Mouse (Mus musculus) erythroid progenitor cell, adult 5-6 weeks (primary cell): Measurements from ENCODE around the gene Nup210l. TPM values are rescaled to one million over a fixed set of nuclear protein-coding genes. Genes with fewer than 3 reads are reported as not detected.

Experiments
- ATAC-seq: replicated peaks from 2 replicates; pipeline ENCODE4 v1.8.0; 2016; ENCODE audit warnings: moderate number of reproducible peaks, mild to moderate bottlenecking, moderate TSS enrichment, inconsistent platforms; ENCODE audit not compliant: poor library complexity, low FRiP score, severe bottlenecking
- total RNA-seq, 2 experiments: library from RNA; stranded (forward) in 1 of 2; stranded (reverse) in 1 of 2; fragments of 150-400 nt in 1 of 2; fragments of 186-747, 209-891 nt in 1 of 2; gene quantifications; 2 replicates each; pipeline versions ENCODE4 v1.2.3 to v1.2.4; 2015 to 2017; ENCODE audit warnings: low replicate concordance in 2 of 2

Nup210l gene
- total RNA-seq, 2 experiments from 2014 or later: not detected

- ATAC-seq: no peak
Measured at GRCm38 (mm10) chr3:90145461-90145860, 41.5 kb downstream of the Nup210l start.

DNA sequence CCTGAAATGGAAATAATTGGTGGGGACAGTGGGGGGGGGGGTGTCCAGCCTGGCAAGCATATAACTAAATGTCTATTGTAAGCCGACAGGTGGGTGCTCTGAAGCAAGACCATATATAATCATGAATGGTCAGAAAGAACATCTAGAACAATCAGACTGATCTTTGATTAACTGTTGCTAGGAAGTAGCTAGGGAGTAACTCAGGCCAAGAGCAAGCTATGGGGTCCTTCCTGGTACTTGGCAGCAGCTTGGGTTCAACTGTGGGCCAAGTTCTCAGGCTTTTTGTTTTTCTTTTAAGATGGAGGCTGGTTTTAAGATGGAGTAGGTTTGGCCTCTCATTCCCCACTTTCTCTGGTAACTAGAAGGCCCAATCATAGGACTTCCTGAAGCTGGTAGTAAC is 42.7 kb downstream of the Nup210l start:
- no peak for ATAC-seq

- no peak for ATAC-seq
Measured at GRCm38 (mm10) chr3:90151086-90151740, 47.3 kb downstream of the Nup210l start.

DNA sequence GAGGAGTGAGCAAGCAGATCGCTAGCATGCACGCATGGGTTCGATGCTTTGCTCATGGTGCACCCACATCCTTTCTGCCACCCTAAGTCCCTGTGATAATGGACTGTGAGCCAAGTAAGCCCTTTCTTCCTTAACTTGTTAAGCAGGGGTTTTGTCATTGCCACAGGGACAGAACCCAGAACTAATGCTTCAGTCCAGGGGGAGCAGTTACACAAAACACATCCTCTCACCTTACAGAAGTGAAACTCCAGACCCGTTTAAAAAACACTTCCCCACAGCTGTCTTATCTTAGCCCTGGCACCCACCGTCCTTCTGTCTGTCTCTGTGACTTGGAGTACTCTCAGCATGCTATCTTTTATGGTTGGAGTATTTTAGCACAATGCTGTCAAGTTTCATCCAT is 52.1 kb downstream of the Nup210l start:
- no peak for ATAC-seq

DNA sequence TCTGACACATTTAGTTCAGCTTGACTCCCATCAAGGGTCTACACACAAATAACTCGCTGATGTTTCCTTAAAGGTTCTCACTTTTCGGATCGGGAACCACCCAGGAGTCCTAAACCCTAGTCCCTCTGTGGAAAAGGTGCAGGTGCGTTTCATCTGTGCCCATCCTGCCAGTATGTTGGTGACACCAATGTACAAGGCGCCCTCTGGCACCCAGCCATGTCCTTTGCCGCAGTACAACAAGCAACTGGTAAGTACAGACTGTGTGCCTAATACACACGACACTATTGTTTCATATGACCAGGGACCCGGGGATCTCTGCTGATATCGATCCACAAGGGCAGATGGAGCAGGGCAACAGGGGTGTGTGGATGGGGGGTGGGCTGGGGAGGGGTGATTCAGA is 55.8 kb downstream of the Nup210l start:
- ATAC-seq: no peak

- 0 out of 2 replicates have a peak, but pooled peaks have one; percentile 49 for ATAC-seq
Measured at GRCm38 (mm10) chr3:90161541-90161940, 57.6 kb downstream of the Nup210l start.

DNA sequence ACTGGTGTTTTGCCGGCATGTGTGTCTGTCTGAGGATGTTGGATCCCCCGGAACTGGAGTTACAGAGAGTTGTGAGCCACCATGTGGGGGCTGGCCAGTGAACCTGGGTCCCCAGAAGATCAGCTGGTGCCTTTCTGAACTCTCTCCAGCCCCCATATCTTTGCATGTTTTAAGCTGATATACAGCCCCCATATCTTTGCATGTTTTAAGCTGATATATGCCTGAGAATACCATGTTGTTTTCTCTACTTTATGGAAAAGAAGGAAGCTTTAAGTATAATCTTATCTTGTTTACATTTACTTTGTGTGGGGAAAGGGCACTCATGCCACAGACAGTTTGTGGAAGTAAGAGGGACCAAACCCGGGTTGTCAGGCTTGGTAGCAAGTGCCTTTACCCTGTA is 75.6 kb downstream of the Nup210l start:
- ATAC-seq: no peak

DNA sequence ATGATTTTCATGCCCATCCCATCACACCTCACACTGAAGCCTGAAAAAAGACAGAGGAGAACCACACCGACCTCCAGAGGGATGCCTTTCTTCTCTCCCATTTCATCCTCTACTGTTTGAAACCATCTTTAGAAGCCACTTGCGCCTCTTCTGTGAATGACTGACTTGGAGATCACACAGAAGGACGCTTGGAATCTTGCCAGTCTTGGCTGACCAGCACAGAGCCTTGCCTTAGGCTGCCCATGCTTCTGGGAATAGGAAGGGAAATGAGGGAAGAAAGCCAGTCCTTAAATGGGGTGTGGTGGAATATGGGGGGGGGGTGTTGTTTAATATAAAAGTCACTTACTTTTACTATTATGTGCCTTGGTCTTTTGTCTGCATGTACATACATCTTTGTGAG is 79.6 kb downstream of the Nup210l start:
- ATAC-seq: no peak

GRCm38 (mm10) chr3:90190859-90191510 is 87.1 kb downstream of the Nup210l start:
- ATAC-seq: no peak

GRCm38 (mm10) chr3:90194759-90195158 is 90.8 kb downstream of the Nup210l start:
- no peak for ATAC-seq

DNA sequence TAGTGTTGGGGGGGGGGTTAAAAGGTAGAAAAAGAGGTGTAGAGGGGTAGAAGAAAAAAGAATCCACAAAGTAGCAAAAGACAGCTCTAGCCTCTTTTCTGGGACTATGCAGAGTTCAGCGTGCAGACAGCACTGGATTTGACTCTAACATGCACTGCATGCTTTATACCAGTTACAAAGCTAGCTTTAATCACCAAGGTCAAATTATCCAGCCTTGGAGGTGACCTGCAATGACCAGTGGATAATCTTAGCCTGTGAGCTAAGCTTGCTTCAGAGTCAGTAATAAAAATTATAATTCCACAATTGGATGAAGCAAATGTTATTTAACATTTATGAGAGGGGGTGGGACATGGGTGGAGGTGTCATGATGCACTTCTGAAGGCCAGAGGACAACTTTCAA is 91.7 kb downstream of the Nup210l start:
- no peak for ATAC-seq

DNA sequence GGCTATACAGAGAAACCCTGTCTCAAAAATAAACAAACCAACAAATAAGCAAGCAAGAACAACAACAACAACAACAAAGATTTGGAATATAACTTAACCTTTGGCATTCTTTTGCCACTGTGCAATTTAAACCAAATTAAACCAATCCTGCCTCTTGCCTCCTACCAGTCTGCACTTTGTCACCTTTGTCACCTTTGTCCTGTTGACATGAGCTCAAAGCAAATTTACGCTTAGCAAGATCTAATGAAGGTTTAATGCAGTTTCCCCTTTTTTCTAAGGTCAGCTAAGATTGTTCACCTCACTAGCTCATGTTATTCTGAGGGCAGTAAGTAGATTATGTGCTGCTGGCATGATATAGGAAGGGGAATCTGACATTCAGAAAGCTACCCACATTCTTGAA is 93.6 kb downstream of the Nup210l start:
- no peak for ATAC-seq

GRCm38 (mm10) chr3:90202884-90203283 is 99.0 kb downstream of the Nup210l start:
- ATAC-seq: no peak

- ATAC-seq: no peak
Measured at GRCm38 (mm10) chr3:90203619-90204018, 99.7 kb downstream of the Nup210l start.

GRCm38 (mm10) chr3:90204582-90204981 is 100.7 kb downstream of the Nup210l start:
- no peak for ATAC-seq

DNA sequence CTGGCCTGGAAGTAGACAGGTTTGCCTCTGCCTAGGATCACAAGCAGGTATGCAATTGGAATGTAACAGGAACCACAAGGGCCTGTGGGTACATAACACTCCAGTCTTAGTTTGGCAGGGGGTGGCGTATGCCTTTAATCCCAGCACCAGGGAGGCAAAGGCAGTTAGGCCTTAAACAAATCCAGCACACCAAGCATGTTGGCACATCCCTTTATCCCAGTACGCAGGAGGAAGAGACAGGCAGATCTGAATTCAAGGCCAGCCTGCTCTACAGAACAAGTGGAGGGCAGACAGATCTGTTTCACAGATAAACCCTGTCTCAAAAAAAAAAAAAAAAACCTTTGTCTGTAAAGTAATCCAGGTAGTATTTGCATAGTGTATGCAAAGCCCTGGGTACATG is 104.7 kb downstream of the Nup210l start:
- ATAC-seq: no peak

DNA sequence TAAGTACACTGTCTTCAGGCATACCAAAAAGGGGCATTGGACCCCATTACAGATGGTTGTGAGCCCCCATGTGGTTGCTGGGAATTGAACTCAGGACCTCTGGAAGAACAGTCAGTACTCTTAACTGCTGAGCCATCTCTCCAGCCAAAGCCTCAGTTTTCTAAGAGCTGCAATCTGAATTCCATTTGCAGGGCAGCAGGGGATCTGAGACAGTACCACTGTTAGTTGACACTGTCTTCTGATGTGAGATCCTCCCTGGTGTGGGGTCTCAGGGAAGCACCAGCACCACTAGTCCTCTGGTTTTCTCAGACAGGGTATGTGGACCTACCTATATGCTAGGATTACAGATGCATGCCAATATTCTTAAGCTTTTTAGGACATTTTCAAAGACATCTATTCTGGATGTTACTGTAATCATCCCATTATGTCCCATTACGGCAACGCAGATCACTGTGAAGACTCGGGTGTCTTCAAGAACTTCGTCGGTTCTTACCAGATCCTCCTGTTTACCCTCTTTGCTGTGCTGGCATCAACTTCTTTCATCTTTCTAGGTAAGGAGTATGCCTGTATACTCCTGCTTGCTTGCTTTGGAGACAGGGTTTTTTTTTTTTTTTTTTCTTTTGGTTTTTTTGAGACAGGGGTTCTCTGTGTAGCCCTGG is 106.1 kb downstream of the Nup210l start:
- no peak for ATAC-seq

- no peak for ATAC-seq
Measured at GRCm38 (mm10) chr3:90211475-90212398, 107.8 kb downstream of the Nup210l start.

DNA sequence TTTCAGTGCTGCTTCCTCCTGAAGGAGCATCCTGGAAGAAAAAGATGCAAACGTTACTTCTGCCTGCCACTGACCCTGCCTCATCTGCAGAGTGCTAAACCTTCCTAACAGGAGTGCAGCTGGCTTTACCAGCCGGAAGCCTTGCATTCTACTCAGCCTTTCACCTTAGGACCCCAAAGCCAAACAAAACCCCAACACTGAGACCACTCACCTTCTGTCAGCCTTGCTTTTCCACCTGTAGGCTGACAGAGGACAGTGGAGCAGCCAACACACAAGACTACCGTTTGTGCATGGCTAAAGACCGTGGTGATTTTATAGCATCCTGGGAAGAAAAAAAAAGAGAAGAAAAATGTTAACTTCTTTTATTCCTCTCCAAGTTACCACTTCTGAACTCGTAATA is 108.8 kb downstream of the Nup210l start:
- ATAC-seq: no peak

GRCm38 (mm10) chr3:90213377-90213866 is 109.5 kb downstream of the Nup210l start, which contains the start of the genes Rps27 and Rab13:
Gene Rps27, minus strand, starts transcription at chr3:90213651.
Gene Rab13, plus strand, starts transcription at chr3:90213695.
- ATAC-seq: peak; percentile 98
